Mouse (Mus musculus): Measurements from ENCODE around the gene Slc25a28. TPM values are rescaled to one million over a fixed set of nuclear protein-coding genes. Genes with fewer than 3 reads are reported as not detected.

The Slc25a28 gene
- total RNA-seq, 1 experiment from 2014 or later: 89.6 TPM

DNA sequence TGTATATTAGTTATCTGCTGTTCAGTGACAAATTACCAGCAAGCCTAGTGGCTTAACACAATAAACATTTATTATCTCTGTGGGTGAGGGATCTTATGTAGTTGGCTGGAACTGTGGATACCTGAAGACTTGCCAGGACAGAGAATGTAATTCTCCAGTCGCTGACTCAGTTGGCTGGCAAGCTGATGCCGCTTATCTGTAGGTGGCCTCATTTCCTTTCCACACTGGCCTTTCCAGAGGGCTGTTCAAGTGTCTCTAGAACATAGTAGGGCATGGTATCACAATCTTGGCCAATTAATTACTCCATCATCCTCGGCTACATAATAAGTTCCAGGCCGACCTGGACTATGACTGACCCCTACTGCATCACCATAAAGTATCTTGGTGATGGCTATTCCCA is 6.9 kb upstream of the Slc25a28 start:
- no peak for ATAC-seq (ENCODE audit: extremely low read depth, insufficient number of reproducible peaks, low FRiP score, poor library complexity, severe bottlenecking)

- peak; percentile 18 for ATAC-seq (ENCODE audit: extremely low read depth, insufficient number of reproducible peaks, low FRiP score, poor library complexity, severe bottlenecking)
Observed at GRCm38 (mm10) chr19:43679474-43679981, 4.8 kb upstream of the Slc25a28 start.

DNA sequence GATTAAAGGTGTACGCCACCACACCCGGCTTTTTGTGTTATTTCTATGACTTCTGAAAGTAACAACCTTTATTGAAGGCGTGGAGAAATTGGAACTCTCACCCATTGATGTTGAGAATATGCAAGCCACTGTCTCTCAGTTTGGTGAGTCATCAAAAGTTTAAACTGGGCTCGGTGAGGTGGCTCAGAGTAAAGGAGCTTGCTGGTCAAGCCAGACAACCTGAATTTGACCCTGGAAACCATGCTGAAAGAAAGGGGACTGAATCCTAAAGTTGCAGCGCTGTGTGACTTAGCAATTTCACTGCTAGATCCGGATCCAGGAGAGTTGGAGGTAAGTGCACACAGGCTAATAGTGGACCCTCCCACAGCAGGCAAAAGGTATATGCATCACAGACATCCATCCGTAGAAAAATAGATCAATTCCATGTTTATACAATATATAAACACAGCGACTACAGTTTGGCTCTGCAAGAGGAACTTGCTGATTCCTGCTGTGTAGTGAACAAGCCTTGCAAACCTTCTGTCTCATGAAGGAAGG is 3.9 kb upstream of the Slc25a28 start:
- ATAC-seq (ENCODE audit: extremely low read depth, insufficient number of reproducible peaks, low FRiP score, poor library complexity, severe bottlenecking): no peak

DNA sequence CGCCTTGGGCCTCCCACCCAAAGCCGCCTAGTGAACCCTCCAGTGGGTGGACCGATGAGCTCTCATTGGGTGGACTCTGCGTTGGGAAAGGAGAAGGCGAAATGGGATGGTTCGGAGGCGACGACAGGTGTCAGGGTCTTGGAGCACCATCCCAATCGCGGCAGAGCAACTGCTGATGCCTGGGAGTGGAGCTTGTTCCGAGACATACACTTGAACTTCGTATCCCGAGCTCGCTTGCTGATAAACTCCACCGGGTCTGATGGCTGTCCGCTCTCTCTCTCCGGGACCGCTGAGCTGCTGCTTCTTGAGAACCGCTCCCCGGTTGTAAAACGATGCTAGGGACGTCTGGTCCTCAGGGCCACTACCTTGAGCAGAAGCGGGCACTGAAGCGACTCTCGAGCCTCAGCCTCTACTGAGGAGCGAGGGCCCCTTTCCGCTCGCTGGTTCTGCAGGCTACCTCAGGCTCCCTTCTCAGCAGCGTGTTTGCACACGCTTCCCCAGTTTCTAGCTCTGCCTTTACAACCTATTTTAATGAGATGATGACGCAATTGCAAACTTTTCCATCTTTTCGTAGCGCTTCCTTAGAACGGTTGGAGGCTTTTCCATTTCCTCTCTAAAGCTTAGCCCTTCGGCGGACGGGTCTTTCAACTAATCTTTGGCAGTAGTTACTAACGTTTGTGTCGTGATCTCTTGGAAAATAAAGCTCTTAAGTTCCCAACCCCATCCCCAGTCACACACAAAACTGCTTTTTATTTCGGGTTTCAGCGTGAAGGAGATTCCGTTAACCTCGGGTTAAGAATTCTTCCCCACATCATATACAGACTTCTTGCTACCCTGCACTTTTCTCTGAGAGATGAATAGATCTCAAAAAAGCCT is 1.1 kb upstream of the Slc25a28 start:
- ATAC-seq (ENCODE audit: extremely low read depth, insufficient number of reproducible peaks, low FRiP score, poor library complexity, severe bottlenecking): no peak

GRCm38 (mm10) chr19:43674316-43674689 is 378 bp downstream of the Slc25a28 start:
- ATAC-seq (ENCODE audit: extremely low read depth, insufficient number of reproducible peaks, low FRiP score, poor library complexity, severe bottlenecking): no peak

DNA sequence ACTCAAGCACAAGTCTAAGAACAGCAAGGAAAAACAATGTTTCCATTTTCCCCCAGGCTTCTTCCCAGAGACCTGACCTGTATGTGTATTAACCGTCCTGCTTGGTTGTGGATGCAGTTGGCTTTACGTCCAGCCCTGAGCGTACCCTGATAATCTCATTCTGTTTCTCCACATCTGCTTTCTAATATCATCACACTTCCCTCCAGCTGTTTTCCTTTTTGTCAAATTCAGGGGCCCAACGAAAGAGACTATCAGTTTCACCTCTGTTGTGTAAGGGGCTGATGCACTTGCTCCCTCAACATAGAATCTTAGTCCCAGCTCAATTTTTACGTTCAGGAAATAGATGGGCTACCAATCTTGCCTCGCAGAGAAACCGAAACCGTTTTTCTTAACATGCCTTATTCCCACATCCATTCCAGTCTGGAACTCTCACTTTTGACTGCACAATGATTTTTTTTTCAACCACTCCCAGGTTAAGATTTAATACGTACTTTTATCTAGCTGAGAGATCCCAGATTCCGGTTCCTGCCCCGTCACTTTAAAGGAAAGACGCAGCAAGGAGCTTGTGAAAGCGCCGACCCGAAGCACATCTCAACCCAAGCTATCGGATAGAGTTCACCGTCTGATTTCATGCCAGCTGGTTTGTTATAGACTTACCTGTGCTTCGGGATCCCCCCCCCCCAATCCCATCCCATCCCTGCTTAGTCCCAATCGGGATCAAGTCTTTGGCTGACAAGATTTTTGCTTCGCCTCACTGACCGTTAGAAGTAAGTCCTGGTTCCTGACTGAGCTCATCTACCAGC is 967 bp downstream of the Slc25a28 start:
- no peak for ATAC-seq (ENCODE audit: extremely low read depth, insufficient number of reproducible peaks, low FRiP score, poor library complexity, severe bottlenecking)

DNA sequence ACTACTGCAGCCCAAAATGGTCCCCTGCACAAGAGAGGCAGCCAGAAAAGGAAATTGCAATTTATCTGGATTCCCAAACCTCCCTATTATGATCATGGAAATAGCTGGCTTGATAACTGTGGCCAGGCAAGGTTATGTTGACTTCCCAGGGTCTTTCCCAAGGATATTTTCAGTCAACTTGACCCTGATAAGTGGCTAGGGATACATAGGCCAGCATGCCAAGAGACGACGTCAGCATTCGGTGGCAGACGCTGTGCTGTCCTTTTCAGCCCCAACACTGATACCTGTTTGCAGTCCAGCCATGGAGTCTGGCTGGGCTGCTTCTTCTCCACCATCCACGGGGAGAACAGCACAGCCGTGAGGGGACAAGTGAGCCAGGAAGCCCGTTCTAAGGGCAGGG is 3.6 kb downstream of the Slc25a28 start:
- no peak for ATAC-seq (ENCODE audit: extremely low read depth, insufficient number of reproducible peaks, low FRiP score, poor library complexity, severe bottlenecking)

DNA sequence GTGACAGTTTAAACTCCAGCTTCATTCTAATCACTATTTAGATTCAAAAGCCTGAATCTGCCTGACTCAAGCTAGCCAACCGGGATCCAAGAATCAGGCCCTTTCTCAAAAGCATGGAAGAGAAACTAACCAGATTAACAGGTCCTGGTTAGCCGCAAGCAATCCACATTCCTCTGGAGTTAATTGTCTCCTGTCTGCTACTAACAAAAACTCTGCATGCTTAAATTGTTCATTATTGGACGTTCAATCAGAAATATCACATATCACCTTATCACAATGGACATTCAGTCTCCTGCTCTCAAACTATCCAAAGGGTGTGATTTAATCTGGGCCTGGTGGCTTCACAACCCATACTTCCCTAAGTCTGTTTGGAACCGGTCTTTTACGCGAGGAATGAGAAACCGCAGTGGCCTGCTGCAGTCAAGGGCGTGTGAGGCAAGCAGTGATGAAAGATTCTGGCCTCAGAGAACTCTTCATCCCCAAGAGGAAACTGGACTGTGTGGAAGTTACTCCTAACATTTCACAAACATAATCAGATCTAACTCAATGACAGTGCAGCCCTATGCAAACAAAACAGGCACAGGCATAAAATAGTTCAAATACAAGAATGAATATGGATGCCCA is 5.4 kb downstream of the Slc25a28 start:
- peak; percentile 10; the same call in 1 of the 2 replicates for ATAC-seq (ENCODE audit: extremely low read depth, insufficient number of reproducible peaks, low FRiP score, poor library complexity, severe bottlenecking)

- ATAC-seq (ENCODE audit: extremely low read depth, insufficient number of reproducible peaks, low FRiP score, poor library complexity, severe bottlenecking): no peak
Observed at GRCm38 (mm10) chr19:43667430-43667809, 7.3 kb downstream of the Slc25a28 start.

- no peak for ATAC-seq (ENCODE audit: extremely low read depth, insufficient number of reproducible peaks, low FRiP score, poor library complexity, severe bottlenecking)
Observed at GRCm38 (mm10) chr19:43666661-43667429, 7.8 kb downstream of the Slc25a28 start.

- no peak for ATAC-seq (ENCODE audit: extremely low read depth, insufficient number of reproducible peaks, low FRiP score, poor library complexity, severe bottlenecking)
Observed at GRCm38 (mm10) chr19:43665441-43666048, 9.1 kb downstream of the Slc25a28 start.

DNA sequence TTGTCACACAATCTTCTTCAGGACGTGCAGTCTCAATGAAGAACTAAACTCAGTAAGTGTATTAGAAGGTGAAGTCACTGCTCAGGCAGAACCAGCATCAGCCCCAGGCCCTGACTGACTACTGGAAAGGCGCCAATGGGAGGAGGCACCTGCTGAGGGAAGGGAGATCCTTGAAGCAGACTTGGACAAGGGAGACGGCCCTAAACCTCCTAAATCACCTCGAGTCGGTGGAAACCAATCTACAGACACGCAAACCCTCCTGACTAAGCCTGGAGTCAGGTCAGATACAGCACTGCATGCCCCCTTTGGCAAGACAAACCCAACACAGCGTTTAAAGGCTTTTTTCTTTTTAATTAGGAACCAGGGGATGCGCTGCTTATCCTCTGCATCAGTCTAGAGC is 11.2 kb downstream of the Slc25a28 start:
- ATAC-seq (ENCODE audit: extremely low read depth, insufficient number of reproducible peaks, low FRiP score, poor library complexity, severe bottlenecking): no peak

DNA sequence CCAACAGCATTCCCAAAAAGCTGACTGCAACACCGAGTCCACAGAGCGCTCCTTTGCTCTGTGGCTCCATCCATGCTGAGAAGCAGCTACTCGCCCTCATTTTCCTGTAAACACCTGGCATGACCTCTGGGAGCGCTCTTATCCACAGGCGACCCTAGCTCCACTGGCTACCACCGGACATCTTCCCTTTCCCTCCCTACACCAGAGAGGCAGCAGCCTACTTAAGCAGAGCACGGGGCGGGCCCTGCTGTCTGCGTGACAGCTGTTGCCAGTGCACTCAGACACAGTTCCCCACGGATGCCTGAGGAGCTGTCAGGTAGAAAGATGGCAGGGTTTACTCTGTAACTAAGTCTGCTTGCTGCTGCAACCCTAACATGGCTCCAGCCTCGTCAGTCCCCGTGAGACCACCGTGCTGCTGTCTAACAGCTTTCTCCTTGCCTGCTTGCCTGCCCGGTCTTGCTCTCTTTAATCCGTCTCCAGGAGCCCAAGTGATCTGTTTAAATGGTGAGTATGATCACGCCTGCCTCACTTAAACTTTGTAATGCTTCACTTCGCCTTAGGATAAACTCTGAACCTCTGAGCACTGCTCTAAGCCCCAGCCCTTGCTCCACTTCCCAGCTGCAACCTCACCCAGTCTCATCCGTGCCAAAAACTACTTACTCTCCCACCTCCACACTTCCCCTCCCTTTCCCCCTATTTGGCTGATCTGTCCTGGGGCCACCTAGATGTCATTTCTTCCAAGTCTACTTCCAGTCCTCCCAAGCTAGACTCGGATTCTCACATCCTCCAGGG is 12.3 kb downstream of the Slc25a28 start:
- ATAC-seq (ENCODE audit: extremely low read depth, insufficient number of reproducible peaks, low FRiP score, poor library complexity, severe bottlenecking): no peak

- ATAC-seq (ENCODE audit: extremely low read depth, insufficient number of reproducible peaks, low FRiP score, poor library complexity, severe bottlenecking): no peak
Observed at GRCm38 (mm10) chr19:43660774-43661173, 13.9 kb downstream of the Slc25a28 start.

- ATAC-seq (ENCODE audit: extremely low read depth, insufficient number of reproducible peaks, low FRiP score, poor library complexity, severe bottlenecking): no peak
Observed at GRCm38 (mm10) chr19:43659632-43660031, 15.0 kb downstream of the Slc25a28 start.

DNA sequence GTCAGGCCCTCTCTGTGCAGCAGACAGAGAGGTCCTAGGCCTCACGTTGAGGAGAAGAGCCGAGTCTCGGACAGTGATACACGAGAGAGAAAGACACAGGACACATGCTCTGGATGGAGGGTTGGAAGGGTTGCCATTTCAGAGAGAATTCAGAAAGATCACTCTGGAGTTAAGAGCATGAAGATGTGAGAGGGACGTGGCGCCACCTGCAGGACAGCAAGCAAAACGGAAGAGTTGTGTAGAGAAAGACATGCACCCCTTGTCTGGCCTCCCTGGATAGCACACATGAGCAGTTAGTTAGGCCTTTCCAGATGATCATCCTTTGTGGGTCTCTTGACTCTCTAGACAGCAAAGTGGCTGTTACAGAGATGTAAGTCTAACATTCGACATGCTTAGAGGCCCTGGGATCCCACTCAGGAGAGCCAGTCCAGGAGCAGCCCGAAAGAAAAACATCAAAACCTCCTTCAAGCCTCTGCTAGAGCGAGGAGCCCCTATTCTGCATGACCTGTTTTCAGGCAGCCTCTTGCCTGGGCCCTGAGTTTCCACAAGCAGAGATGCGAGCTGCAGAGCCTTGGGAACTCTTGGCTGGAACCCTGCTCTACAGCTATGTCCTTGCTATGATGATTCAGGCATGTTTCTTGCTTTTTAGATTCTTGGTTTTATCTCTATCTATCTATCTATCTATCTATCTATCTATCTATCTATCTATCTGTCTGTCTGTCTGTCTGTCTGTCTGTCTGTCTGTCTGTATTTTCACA is 18.8 kb downstream of the Slc25a28 start:
- peak; percentile 87 for ATAC-seq (ENCODE audit: extremely low read depth, insufficient number of reproducible peaks, low FRiP score, poor library complexity, severe bottlenecking)

All from neutrophil, adult 5-6 weeks (primary cell).